10 mouse cellular contexts compared by ENCODE assay signal in the genomic region with DNA sequence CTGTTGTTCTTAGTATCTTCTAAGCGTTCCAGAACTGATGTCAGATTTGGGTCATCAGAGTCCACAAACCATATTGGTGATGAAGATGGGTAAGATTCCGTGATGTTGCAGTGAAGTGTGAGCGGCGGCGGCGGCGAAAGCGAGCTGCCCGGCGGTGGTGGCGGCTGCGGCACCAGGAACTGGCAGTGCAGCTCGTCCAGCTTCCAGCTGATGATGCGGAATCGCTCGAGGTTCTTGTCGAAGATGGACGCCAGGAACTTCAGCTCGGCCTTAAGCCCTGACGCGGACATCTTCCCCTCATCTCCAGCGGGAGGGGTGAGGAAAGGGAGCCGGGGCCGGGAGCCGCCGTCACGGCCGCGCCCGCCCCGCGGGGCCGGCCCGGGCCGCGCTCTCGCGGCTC. TPM values are rescaled to one million over a fixed set of nuclear protein-coding genes. Genes with fewer than 3 reads are reported as not detected.
A peak's percentile ranks its signal among the peaks of the same experiment; 100 is the strongest.
DNase-seq lines count a peak whose midpoint lies in the region; ATAC-seq and TF ChIP-seq lines count a peak whose summit lies in the region.
"Not testable (repeated sequence)": the region's sequence is repeated elsewhere in the genome, so short reads cannot be mapped to it uniquely, and the experiment has no call there.
"Had no signal": no experiment of that assay in that cellular context is flagged by ENCODE, and none has a peak within 500 bp of the region (broad histone marks: within the 10 kb centered on the region; RNA-seq: fewer than 3 reads in every experiment).

No protein-coding gene starts in this region.

- H3K27me3 ChIP-seq in ES-Bruce4 (ENCODE audit: control insufficient read depth, insufficient read depth, low read length, poor library complexity, severe bottlenecking): peaks cover 21% of the 10 kb centered on the region
- H3K27me3 ChIP-seq in embryonic facial prominence, embryonic 10.5 days (replicated peaks; ENCODE audit: low read depth, poor library complexity, severe bottlenecking): peaks cover 100% of the 10 kb centered on the region
- not testable (repeated sequence) for H3K27me3 ChIP-seq in kidney, adult 2 months (replicated peaks; ENCODE audit: control insufficient read depth, insufficient read depth, low read length)
- H3K27me3 ChIP-seq in liver, embryonic 13.5 days: peaks cover 95% of the 10 kb centered on the region
- peaks cover 32% of the 10 kb centered on the region for H3K27me3 ChIP-seq in midbrain, embryonic 16.5 days (ENCODE audit: control insufficient read depth, insufficient read depth, low read depth, low read length)
- H3K27me3 ChIP-seq in stomach, embryonic 14.5 days (ENCODE audit: control insufficient read depth, insufficient read depth, low read length): peaks cover 25% of the 10 kb centered on the region

- not testable (repeated sequence) for TF ChIP-seq POLR2A in ES-Bruce4 (IDR thresholded peaks at IDR 0.05; ENCODE audit: insufficient read depth, low read length); kidney, adult 2 months (IDR thresholded peaks at IDR 0.05; ENCODE audit: low read depth, low read length)

- not testable (repeated sequence) for ATAC-seq in liver, embryonic 13.5 days (ENCODE audit: low read depth); midbrain, embryonic 16.5 days; stomach, embryonic 14.5 days (ENCODE audit: insufficient number of reproducible peaks, insufficient read depth, low FRiP score, low read depth)

- peak overlapping the region; percentile 20 for H3K4me3 ChIP-seq in ES-Bruce4 (ENCODE audit: low read depth, low read length)
- peak overlapping the region; percentile 53 for H3K4me3 ChIP-seq in embryonic facial prominence, embryonic 10.5 days
- H3K4me3 ChIP-seq in gastrocnemius, adult 2 months: peak overlapping the region; percentile 52
- not testable (repeated sequence) for H3K4me3 ChIP-seq in kidney, adult 2 months (ENCODE audit: insufficient read depth, low read depth, low read length)
- H3K4me3 ChIP-seq in liver, embryonic 13.5 days (replicated peaks): peak overlapping the region; percentile 18; the same call in 1 of the 2 replicates
- H3K4me3 ChIP-seq in midbrain, embryonic 16.5 days (ENCODE audit: low read depth, low read length): peak overlapping the region; percentile 24
- peak overlapping the region; percentile 17; the same call in 1 of the 2 replicates for H3K4me3 ChIP-seq in stomach, embryonic 14.5 days (ENCODE audit: low read depth, low read length)

- 0 out of 2 replicates have a peak overlapping the region, but pooled peaks have one; percentile 29 for H3K4me2 ChIP-seq in liver, embryonic 13.5 days
- H3K4me2 ChIP-seq in midbrain, embryonic 16.5 days (ENCODE audit: low read length): peak overlapping the region; percentile 46
- H3K4me2 ChIP-seq in stomach, embryonic 14.5 days (replicated peaks; ENCODE audit: low read depth, low read length): peak overlapping the region; percentile 47

- not testable (repeated sequence) for TF ChIP-seq EP300 in ES-Bruce4 (IDR thresholded peaks at IDR 0.05; ENCODE audit: insufficient read depth, low read depth, low read length)

- H3K4me1 ChIP-seq in ES-Bruce4 (ENCODE audit: control insufficient read depth, insufficient read depth, low read length); kidney, adult 2 months (ENCODE audit: control insufficient read depth, insufficient read depth, low read length); liver, embryonic 13.5 days (replicated peaks); midbrain, embryonic 16.5 days (ENCODE audit: control insufficient read depth, insufficient read depth, low read length); stomach, embryonic 14.5 days (ENCODE audit: control insufficient read depth, insufficient read depth, low read length): not testable (repeated sequence)
- H3K4me1 ChIP-seq in embryonic facial prominence, embryonic 10.5 days: peaks cover 37% of the 10 kb centered on the region

- not testable (repeated sequence) for H3K27ac ChIP-seq in ES-Bruce4 (ENCODE audit: insufficient read depth, low read length); embryonic facial prominence, embryonic 10.5 days (replicated peaks); gastrocnemius, adult 2 months; kidney, adult 2 months (ENCODE audit: insufficient read depth, low read depth, low read length); liver, embryonic 13.5 days; midbrain, embryonic 16.5 days (ENCODE audit: low read length); stomach, embryonic 14.5 days (ENCODE audit: low read length)

- under 1% methylated on average over 38 of the region's 38 CpGs for WGBS in embryonic facial prominence, embryonic 10.5 days
- WGBS in kidney, adult 2 months: 2% methylated on average over 38 of the region's 38 CpGs
- under 1% methylated on average over 38 of the region's 38 CpGs for WGBS in liver, embryonic 13.5 days (ENCODE audit: insufficient replicate concordance)
- under 1% methylated on average over 38 of the region's 38 CpGs for WGBS in midbrain, embryonic 16.5 days
- under 1% methylated on average over 38 of the region's 38 CpGs for WGBS in stomach, embryonic 14.5 days

- peak; percentile 65 for DNase-seq in embryonic facial prominence, embryonic 10.5 days (ENCODE audit: low spot score)
- DNase-seq in gastrocnemius, adult 2 months: peak; percentile 22
- peak; percentile 17 for DNase-seq in heart, postnatal 4 days
- DNase-seq in kidney, adult 2 months: peak; percentile 27
- not testable (repeated sequence) for DNase-seq in liver, embryonic 13.5 days

- not testable (repeated sequence) for H3K9ac ChIP-seq in ES-Bruce4 (ENCODE audit: low read depth, poor library complexity, severe bottlenecking); liver, embryonic 13.5 days; midbrain, embryonic 16.5 days (ENCODE audit: low read depth, low read length); stomach, embryonic 14.5 days (replicated peaks; ENCODE audit: low read depth, low read length)

- not testable (repeated sequence) for H3K36me3 ChIP-seq in ES-Bruce4 (ENCODE audit: control insufficient read depth, insufficient read depth, low read length, poor library complexity, severe bottlenecking); embryonic facial prominence, embryonic 10.5 days (replicated peaks); kidney, adult 2 months (ENCODE audit: control insufficient read depth, insufficient read depth, low read length); liver, embryonic 13.5 days; midbrain, embryonic 16.5 days (ENCODE audit: control insufficient read depth, insufficient read depth, low read length); stomach, embryonic 14.5 days (ENCODE audit: control insufficient read depth, insufficient read depth, low read length)

- H3K9me3 ChIP-seq in ES-Bruce4 (replicated peaks; ENCODE audit: control insufficient read depth, insufficient read depth, low read length, poor library complexity, severe bottlenecking); embryonic facial prominence, embryonic 10.5 days; liver, embryonic 13.5 days (replicated peaks); midbrain, embryonic 16.5 days (replicated peaks; ENCODE audit: control insufficient read depth, low read length, poor library complexity, severe bottlenecking); stomach, embryonic 14.5 days (ENCODE audit: control insufficient read depth, low read depth, low read length): not testable (repeated sequence)

- intact Hi-C loops in gastrocnemius, adult 2 months (cut with DNase I): not testable (repeated sequence)

- not testable (repeated sequence) for TF ChIP-seq CTCF in ES-Bruce4 (IDR thresholded peaks at IDR 0.05; ENCODE audit: low read depth, low read length); gastrocnemius, adult 2 months (IDR thresholded peaks at IDR 0.05); kidney, adult 2 months (conservative IDR thresholded peaks at IDR 0.05; ENCODE audit: insufficient read depth, insufficient read length, low read depth, low read length)

RNA-seq across cellular contexts. Expression of a gene that starts 4.2 kb away (rescaled TPM):
- polyA plus RNA-seq in ES-Bruce4 (2011; ENCODE audit: insufficient read depth, insufficient read length, low read depth, missing spikeins): 10.7 and 12.3 TPM in 2 replicates
- polyA plus RNA-seq in embryonic facial prominence, embryonic 10.5 days (2016; fragmentation: Nextera tagmentation; extraction: Ambion mirVana): 12.2 and 16.1 TPM in 2 replicates
- total RNA-seq in gastrocnemius, adult 2 months (2021): not detected
- total RNA-seq in heart, postnatal 4 days (2021): 1 to 10 TPM in 1 of 2 experiments, under 1 TPM in 1; 0.81 to 1.1 TPM
- polyA plus RNA-seq in kidney, adult 2 months (2012; rRNA removed): 0.16 and 0.22 TPM in 2 replicates
- 0.77 and 1.1 TPM in 2 replicates for polyA plus RNA-seq in liver, embryonic 13.5 days (2015; fragmentation: Nextera tagmentation; extraction: Ambion mirVana)
- 0.46 and 1.2 TPM in 2 replicates for polyA plus RNA-seq in midbrain, embryonic 16.5 days (2015; fragmentation: Nextera tagmentation; extraction: Ambion mirVana)
- polyA plus RNA-seq in stomach, embryonic 14.5 days (2014; fragmentation: Nextera tagmentation; extraction: Ambion mirVana): 11.3 and 12.5 TPM in 2 replicates
- total RNA-seq: layer of hippocampus, postnatal 10 days had no signal

RNA-seq across cellular contexts. Expression of a gene that starts 4.3 kb away (rescaled TPM):
- not detected in 2 replicates for polyA plus RNA-seq in ES-Bruce4 (2011; ENCODE audit: insufficient read depth, insufficient read length, low read depth, missing spikeins)
- 0.25 and 0.72 TPM in 2 replicates for polyA plus RNA-seq in embryonic facial prominence, embryonic 10.5 days (2016; fragmentation: Nextera tagmentation; extraction: Ambion mirVana)
- total RNA-seq in gastrocnemius, adult 2 months (2021): not detected
- not detected for total RNA-seq in heart, postnatal 4 days (2021)
- 0.16 and 0.25 TPM in 2 replicates for polyA plus RNA-seq in kidney, adult 2 months (2012; rRNA removed)
- 0.12 TPM in 1 of 2 replicates, not detected in the other for polyA plus RNA-seq in liver, embryonic 13.5 days (2015; fragmentation: Nextera tagmentation; extraction: Ambion mirVana)
- polyA plus RNA-seq in midbrain, embryonic 16.5 days (2015; fragmentation: Nextera tagmentation; extraction: Ambion mirVana): 0.35 and 0.57 TPM in 2 replicates
- polyA plus RNA-seq in stomach, embryonic 14.5 days (2014; fragmentation: Nextera tagmentation; extraction: Ambion mirVana): 0.78 and 1.1 TPM in 2 replicates
- total RNA-seq: layer of hippocampus, postnatal 10 days had no signal
- polyA plus RNA-seq: liver, adult 2 months had no signal

RNA-seq across cellular contexts. Expression of a gene that starts 5.1 kb away (rescaled TPM):
- 6.7 and 9.4 TPM in 2 replicates for polyA plus RNA-seq in ES-Bruce4 (2011; ENCODE audit: insufficient read depth, insufficient read length, low read depth, missing spikeins)
- 17.6 and 23.7 TPM in 2 replicates for polyA plus RNA-seq in embryonic facial prominence, embryonic 10.5 days (2016; fragmentation: Nextera tagmentation; extraction: Ambion mirVana)
- total RNA-seq in gastrocnemius, adult 2 months (2021): 1 to 10 TPM in 1 of 2 experiments, not detected in 1; 1.2 TPM
- total RNA-seq in heart, postnatal 4 days (2021): 1 to 10 TPM; 2.0 to 2.9 TPM
- 3.6 and 7.5 TPM in 2 replicates for polyA plus RNA-seq in kidney, adult 2 months (2012; rRNA removed)
- 3.0 and 3.2 TPM in 2 replicates for polyA plus RNA-seq in liver, embryonic 13.5 days (2015; fragmentation: Nextera tagmentation; extraction: Ambion mirVana)
- 1.9 and 2.9 TPM in 2 replicates for polyA plus RNA-seq in midbrain, embryonic 16.5 days (2015; fragmentation: Nextera tagmentation; extraction: Ambion mirVana)
- polyA plus RNA-seq in stomach, embryonic 14.5 days (2014; fragmentation: Nextera tagmentation; extraction: Ambion mirVana): 31.4 and 36.3 TPM in 2 replicates
